ENCODE assay signal across 14 mouse cellular contexts in genomic region chr5:121156121-121156520, GRCm38 (mm10).
"Had no signal": no experiment of that assay in that cellular context is flagged by ENCODE, and none has a peak within 500 bp of the region (broad histone marks: within the 10 kb centered on the region; RNA-seq: fewer than 3 reads in every experiment).

No protein-coding gene starts in this region.

- DNase-seq: kidney, postnatal 36 days; layer of hippocampus, adult 9-11 months; layer of hippocampus, postnatal 36 days; lung, embryonic 14.5 days; lung, postnatal 4 days; right cerebral cortex, adult 18-20 months; right cerebral cortex, postnatal 25 days; thymus, postnatal 36 days had no signal

- H3K4me1 ChIP-seq: limb, embryonic 15.5 days; liver, embryonic 12.5 days; neural tube, embryonic 15.5 days had no signal

- H3K27me3 ChIP-seq: limb, embryonic 15.5 days; liver, embryonic 12.5 days; neural tube, embryonic 15.5 days had no signal

- H3K27ac ChIP-seq: kidney, postnatal 0 days; limb, embryonic 15.5 days; liver, embryonic 12.5 days; neural tube, embryonic 15.5 days had no signal

- ATAC-seq: liver, embryonic 12.5 days had no signal

- H3K4me2 ChIP-seq: limb, embryonic 15.5 days; liver, embryonic 12.5 days; lung, embryonic 14.5 days; midbrain, embryonic 11.5 days; neural tube, embryonic 15.5 days had no signal

- H3K4me3 ChIP-seq: limb, embryonic 15.5 days; liver, embryonic 12.5 days; myocyte; neural tube, embryonic 15.5 days had no signal

- H3K9ac ChIP-seq: limb, embryonic 15.5 days; liver, embryonic 12.5 days; lung, embryonic 14.5 days; neural tube, embryonic 15.5 days had no signal

- H3K9me3 ChIP-seq: limb, embryonic 15.5 days; liver, embryonic 12.5 days; neural tube, embryonic 15.5 days had no signal
